Mouse (Mus musculus): ENCODE results near the gene Cdca5. TPM values are rescaled to one million over a fixed set of nuclear protein-coding genes. Genes with fewer than 3 reads are reported as not detected.

The Cdca5 gene
- total and polyA plus RNA-seq, 3 experiments = 14.8 to 45.0 (median 43.3) TPM

DNA sequence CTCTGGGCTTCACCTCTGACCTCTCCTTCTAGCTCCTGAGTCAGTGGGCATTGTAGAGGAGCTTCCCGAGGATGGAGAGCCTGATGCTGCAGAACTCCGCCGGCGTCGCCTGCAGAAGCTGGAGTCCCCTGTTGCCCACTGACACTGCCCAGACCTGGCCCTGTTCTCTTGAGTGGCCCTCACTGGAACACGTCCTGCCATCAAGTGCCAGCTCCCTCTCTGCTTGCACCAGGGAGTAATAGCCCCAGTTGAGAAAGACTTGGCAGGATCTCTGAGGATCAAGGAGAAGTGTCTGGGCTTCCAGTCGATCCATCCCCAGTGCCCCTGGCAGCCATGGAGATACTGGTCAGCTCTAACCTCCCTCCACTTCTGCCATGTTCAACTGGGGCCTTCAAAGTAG is 32.3 kb upstream of the Cdca5 start:
- ATAC-seq (ENCODE audit: extremely low read depth, insufficient number of reproducible peaks, low FRiP score, poor library complexity, severe bottlenecking) = no peak

DNA sequence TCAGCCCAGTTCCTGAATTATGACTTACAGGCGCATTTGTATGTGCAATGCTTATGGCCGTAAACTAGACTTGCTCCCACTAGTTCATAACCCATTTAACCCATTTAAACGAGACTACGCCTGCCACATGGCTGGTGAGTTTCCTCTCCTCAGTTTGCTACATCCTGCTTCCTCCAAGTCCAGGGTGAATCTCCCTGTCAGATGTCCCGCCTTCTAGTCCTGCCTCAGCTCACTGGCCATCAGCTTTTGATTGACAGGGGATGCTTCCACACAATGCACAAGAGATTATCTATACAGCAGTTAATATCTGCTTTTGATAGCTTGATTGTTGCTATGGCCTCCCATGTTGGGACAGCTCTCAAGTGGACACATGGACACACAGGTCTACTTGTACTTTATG is 30.5 kb upstream of the Cdca5 start:
- TF ChIP-seq GATA1 (IDR thresholded peaks at IDR 0.05; ENCODE audit: borderline replicate concordance, low read length) (no peak), TAL1 (conservative IDR thresholded peaks at IDR 0.05; ENCODE audit: low read depth, low read length) (no peak), POLR2AphosphoS5 (IDR thresholded peaks at IDR 0.05; ENCODE audit: insufficient replicate concordance, low read depth, low read length) (no peak), GATA2 (IDR thresholded peaks at IDR 0.05; ENCODE audit: borderline replicate concordance, low read depth, low read length) (no peak), CTCF (IDR thresholded peaks at IDR 0.05; ENCODE audit: low read depth, low read length) (no peak)
- no peak for DNase-seq (ENCODE audit: low spot score)
- H3K4me3 ChIP-seq (ENCODE audit: low read depth, low read length) = no peak overlapping the region
- H3K4me1 ChIP-seq (ENCODE audit: insufficient read depth, low read depth, low read length) = peaks cover 75% of the 10 kb centered on the region
- no peaks in the 10 kb centered on the region for H3K27me3 ChIP-seq (ENCODE audit: insufficient read depth, low read length)
- H3K36me3 ChIP-seq (replicated peaks) = peaks cover 86% of the 10 kb centered on the region
- no peak for ATAC-seq (ENCODE audit: extremely low read depth, insufficient number of reproducible peaks, low FRiP score, poor library complexity, severe bottlenecking)
- no peaks in the 10 kb centered on the region for H3K9me3 ChIP-seq (replicated peaks)

More for the DNA sequence above, 32.3 kb upstream of the Cdca5 start:
- Histone ChIP-seq H3K4me3 (ENCODE audit: low read depth, low read length) (no peak overlapping the region), H3K27me3 (ENCODE audit: insufficient read depth, low read length) (no peaks in the 10 kb centered on the region), H3K4me1 (ENCODE audit: insufficient read depth, low read depth, low read length) (peaks cover 86% of the 10 kb centered on the region), H3K36me3 (replicated peaks) (peaks cover 91% of the 10 kb centered on the region), H3K9me3 (replicated peaks) (no peaks in the 10 kb centered on the region)
- DNase-seq (ENCODE audit: low spot score) = no peak
- TF ChIP-seq GATA2 (IDR thresholded peaks at IDR 0.05; ENCODE audit: borderline replicate concordance, low read depth, low read length) (no peak), GATA1 (IDR thresholded peaks at IDR 0.05; ENCODE audit: borderline replicate concordance, low read length) (no peak), TAL1 (conservative IDR thresholded peaks at IDR 0.05; ENCODE audit: low read depth, low read length) (no peak), POLR2AphosphoS5 (IDR thresholded peaks at IDR 0.05; ENCODE audit: insufficient replicate concordance, low read depth, low read length) (no peak), CTCF (IDR thresholded peaks at IDR 0.05; ENCODE audit: low read depth, low read length) (no peak)

DNA sequence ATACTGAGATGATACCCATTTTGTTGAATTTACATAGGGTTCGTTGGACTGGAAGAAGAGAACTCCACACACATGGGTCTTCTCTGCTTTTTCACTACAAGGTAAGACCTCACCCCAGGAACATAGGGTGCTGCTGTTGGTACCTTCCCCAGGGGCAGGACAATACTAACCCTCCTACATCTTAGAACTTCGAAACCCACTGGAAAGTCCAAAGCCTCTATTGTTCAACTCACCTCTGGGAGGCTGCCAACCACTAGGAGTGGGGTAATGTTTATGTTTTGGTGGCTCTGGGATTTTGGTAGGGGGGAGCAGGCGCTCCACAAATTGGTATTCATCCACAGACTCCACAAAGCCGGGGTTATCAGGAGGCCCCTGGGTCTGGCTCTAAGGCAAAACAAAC is 28.1 kb upstream of the Cdca5 start:
- ATAC-seq (ENCODE audit: extremely low read depth, insufficient number of reproducible peaks, low FRiP score, poor library complexity, severe bottlenecking) = no peak
- Histone ChIP-seq H3K9me3 (replicated peaks) (no peaks in the 10 kb centered on the region), H3K36me3 (replicated peaks) (peaks cover 75% of the 10 kb centered on the region), H3K27me3 (ENCODE audit: insufficient read depth, low read length) (no peaks in the 10 kb centered on the region), H3K4me1 (ENCODE audit: insufficient read depth, low read depth, low read length) (peaks cover 68% of the 10 kb centered on the region), H3K4me3 (ENCODE audit: low read depth, low read length) (peak overlapping the region; percentile 97)
- no peak for DNase-seq (ENCODE audit: low spot score)
- TF ChIP-seq GATA2 (IDR thresholded peaks at IDR 0.05; ENCODE audit: borderline replicate concordance, low read depth, low read length) (no peak), CTCF (IDR thresholded peaks at IDR 0.05; ENCODE audit: low read depth, low read length) (no peak), TAL1 (conservative IDR thresholded peaks at IDR 0.05; ENCODE audit: low read depth, low read length) (no peak), GATA1 (IDR thresholded peaks at IDR 0.05; ENCODE audit: borderline replicate concordance, low read length) (no peak), POLR2AphosphoS5 (IDR thresholded peaks at IDR 0.05; ENCODE audit: insufficient replicate concordance, low read depth, low read length) (no peak)

DNA sequence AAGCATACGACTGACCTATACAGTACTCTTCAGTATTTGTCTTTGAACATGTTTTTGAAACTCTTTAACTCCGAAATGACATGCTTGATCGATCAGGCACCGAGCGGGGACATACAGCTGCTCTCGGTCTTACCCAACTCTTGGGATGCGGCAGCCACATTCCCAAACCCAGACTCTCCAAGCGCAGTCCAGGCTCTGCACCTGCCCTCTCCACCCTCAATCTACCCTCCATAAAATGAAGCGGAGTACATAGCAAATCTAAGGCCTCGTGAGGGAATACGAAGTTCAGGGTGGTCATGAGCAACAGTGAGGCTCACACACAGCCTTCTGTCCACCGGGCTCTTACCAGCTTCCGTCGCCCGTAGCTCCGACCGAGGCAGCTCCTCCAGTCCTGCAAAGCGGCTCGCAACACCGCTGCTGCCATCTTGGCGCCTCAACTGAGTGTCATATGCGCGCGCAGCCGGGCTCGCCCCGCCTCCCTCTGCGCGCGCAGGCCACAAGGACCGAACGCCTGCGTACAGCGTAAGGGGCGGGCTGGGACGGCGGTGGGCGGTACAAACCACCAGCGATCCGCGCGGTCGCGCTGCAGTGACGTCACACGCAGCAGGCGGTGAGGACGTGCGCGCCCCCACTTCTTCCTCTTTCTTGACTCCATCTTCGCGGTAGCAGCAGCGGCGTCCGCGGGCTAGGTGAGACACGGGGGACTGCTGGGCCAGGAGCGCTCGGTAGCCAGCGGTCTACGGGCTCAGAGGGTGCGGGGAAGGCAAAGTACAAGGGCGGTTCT is 27.3 kb upstream of the Cdca5 start, which contains the start of the genes Mrpl49 and Fau:
TSS of gene Mrpl49 (minus strand) at position 473 of the 784 bp plus-strand sequence.
TSS of gene Fau (plus strand) at position 532 of the 784 bp plus-strand sequence.
- Histone ChIP-seq H3K4me3 (ENCODE audit: low read depth, low read length) (peak within 1 kb of the TSS; percentile 97), H3K36me3 (replicated peaks) (peaks cover 75% of the 10 kb centered on the region), H3K27me3 (ENCODE audit: insufficient read depth, low read length) (no peaks in the 10 kb centered on the region), H3K4me1 (ENCODE audit: insufficient read depth, low read depth, low read length) (peaks cover 68% of the 10 kb centered on the region), H3K9me3 (replicated peaks) (no peaks in the 10 kb centered on the region)
- no peak for TF ChIP-seq GATA2 (IDR thresholded peaks at IDR 0.05; ENCODE audit: borderline replicate concordance, low read depth, low read length)
- TF ChIP-seq POLR2AphosphoS5 (IDR thresholded peaks at IDR 0.05; ENCODE audit: insufficient replicate concordance, low read depth, low read length) = no peak
- TF ChIP-seq TAL1 (conservative IDR thresholded peaks at IDR 0.05; ENCODE audit: low read depth, low read length) = no peak
- no peak for TF ChIP-seq GATA1 (IDR thresholded peaks at IDR 0.05; ENCODE audit: borderline replicate concordance, low read length)
- no peak for TF ChIP-seq CTCF (IDR thresholded peaks at IDR 0.05; ENCODE audit: low read depth, low read length)
- peak; percentile 80 for DNase-seq (ENCODE audit: low spot score)
- ATAC-seq (ENCODE audit: extremely low read depth, insufficient number of reproducible peaks, low FRiP score, poor library complexity, severe bottlenecking) = peak; percentile 69

DNA sequence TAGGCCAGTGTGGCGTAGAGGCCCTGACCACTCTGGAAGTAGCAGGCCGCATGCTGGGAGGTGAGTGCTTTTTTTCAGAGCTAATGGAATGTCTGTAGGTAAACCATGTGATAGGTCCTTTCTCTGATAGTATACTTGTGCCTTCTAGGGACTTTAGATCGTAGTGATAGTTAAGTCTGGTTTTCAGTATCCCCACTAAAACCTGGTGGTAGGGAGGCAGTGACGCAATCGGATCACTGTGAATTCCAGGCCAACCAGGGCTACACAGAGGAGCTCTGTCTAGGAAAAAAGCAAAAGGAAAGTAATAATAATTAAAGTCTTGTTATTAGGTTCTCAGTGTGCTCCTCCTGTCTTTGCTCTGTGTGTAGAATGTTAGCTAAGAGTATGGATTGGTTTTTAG is 26.3 kb upstream of the Cdca5 start:
- Histone ChIP-seq H3K36me3 (replicated peaks) (peaks cover 75% of the 10 kb centered on the region), H3K9me3 (replicated peaks) (no peaks in the 10 kb centered on the region), H3K4me3 (ENCODE audit: low read depth, low read length) (peak overlapping the region; percentile 97), H3K4me1 (ENCODE audit: insufficient read depth, low read depth, low read length) (peaks cover 70% of the 10 kb centered on the region), H3K27me3 (ENCODE audit: insufficient read depth, low read length) (no peaks in the 10 kb centered on the region)
- no peak for TF ChIP-seq GATA1 (IDR thresholded peaks at IDR 0.05; ENCODE audit: borderline replicate concordance, low read length)
- no peak for TF ChIP-seq GATA2 (IDR thresholded peaks at IDR 0.05; ENCODE audit: borderline replicate concordance, low read depth, low read length)
- no peak for ATAC-seq (ENCODE audit: extremely low read depth, insufficient number of reproducible peaks, low FRiP score, poor library complexity, severe bottlenecking)
- no peak for DNase-seq (ENCODE audit: low spot score)

DNA sequence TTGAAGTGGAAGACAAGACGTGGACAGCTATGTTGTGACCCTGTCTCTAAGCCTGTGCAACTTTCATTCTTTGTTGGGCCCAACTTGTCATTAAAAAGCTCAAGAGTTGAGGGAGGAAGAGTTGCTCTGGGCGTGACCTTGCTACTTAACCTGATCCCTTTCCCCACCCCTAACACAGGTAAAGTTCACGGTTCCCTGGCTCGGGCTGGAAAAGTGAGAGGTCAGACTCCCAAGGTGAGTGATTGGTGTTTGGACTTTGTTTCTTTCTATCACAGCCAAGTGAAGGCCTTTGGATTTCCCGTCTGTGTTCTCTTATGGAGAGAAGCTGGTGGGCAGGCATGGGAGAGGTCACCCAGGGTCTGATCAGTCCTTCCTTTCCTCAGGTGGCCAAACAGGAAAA is 25.8 kb upstream of the Cdca5 start:
- no peak for TF ChIP-seq CTCF (IDR thresholded peaks at IDR 0.05; ENCODE audit: low read depth, low read length)
- no peak for ATAC-seq (ENCODE audit: extremely low read depth, insufficient number of reproducible peaks, low FRiP score, poor library complexity, severe bottlenecking)
- Histone ChIP-seq H3K9me3 (replicated peaks) (no peaks in the 10 kb centered on the region), H3K36me3 (replicated peaks) (peaks cover 75% of the 10 kb centered on the region), H3K4me3 (ENCODE audit: low read depth, low read length) (peak overlapping the region; percentile 97), H3K27me3 (ENCODE audit: insufficient read depth, low read length) (no peaks in the 10 kb centered on the region), H3K4me1 (ENCODE audit: insufficient read depth, low read depth, low read length) (peaks cover 70% of the 10 kb centered on the region)
- no peak for DNase-seq (ENCODE audit: low spot score)
